Mouse (Mus musculus): ENCODE results near the gene Zranb1.

- TF ChIP-seq CTCF (IDR thresholded peaks at IDR 0.05; ENCODE audit: low read depth, low read length) (no peak), GATA1 (IDR thresholded peaks at IDR 0.05; ENCODE audit: borderline replicate concordance, low read length) (no peak)
Measured at GRCm38 (mm10) chr7:132889691-132890090, 41.3 kb upstream of the Zranb1 start.

Measured in G1E (cell line).